Mouse (Mus musculus): ENCODE measurements around the gene Plxnd1.

The Plxnd1 gene

DNA sequence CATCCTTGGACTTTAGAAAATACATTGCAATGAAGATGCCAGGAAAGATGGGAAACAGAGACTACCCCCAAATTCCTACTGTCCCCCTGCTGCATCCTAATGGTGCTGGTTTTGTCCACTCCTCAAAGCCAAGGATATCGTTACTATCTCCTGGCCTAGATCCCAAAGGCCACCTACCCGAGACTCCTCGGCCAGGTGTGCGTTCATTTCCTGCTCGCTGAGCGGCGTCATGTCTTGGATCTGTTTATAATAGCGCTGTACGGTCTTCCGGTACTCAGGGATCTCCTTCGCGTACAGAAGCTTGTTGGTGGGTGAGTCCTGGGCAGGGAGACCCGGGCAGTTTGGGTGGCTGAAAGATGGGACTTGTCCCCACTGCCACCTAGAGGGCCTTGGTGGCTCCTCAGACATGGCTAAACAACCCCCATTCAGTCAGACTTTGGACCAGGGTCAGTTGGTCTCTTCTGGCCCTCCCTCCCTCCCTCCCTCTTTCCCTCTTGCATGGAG lies 38.3 kb downstream of the Plxnd1 start:
- DNase-seq: no peak

- DNase-seq: no peak
Observed at GRCm38 (mm10) chr6:115955664-115956063, 39.1 kb downstream of the Plxnd1 start.

DNA sequence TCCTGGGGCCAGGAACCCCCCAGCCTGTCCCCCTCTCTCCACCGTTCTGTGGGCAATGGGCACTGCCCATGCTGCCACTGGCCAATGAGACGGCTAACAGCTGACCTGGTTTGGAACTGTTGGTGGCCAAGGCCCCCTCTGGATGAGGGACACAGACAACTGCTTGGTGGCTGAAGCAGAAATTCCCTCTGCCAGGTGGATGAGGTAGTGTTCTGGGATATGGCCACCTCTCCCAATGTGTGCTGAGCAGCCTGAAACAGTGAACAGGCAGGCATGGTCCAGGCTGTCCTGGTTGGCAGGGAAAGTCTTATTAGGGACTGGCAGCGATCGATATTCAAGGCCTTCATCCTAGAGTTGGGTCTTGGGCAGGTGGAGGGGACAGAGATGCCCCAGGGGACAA lies 39.6 kb downstream of the Plxnd1 start:
- DNase-seq: no peak

DNA sequence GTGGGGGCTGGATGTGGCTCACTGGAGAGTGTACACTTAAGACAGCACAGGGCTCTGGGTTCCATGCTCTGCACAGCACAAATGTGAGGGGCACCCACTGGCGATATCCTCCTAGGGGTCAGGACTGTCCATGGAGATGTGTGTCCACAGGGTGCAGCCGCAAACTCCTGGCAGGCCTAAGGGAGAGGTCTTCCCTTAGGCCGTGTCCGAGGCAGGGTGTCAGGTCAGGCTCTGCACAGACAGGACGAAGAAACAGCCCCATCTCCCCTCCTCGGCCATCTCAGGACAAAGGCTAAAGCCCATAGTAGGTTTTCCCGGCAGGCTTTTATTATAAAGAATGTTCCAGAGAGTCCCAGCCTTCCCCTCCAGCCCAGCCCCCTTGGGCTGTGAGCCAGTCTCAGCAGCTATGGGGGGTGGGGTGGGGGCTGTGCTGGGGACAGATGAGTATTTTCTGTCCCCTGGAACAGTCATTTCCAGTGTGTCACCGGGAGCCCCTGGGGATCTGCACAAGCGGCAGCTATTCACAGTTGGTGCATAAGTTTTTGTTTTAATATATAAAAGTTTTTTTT lies 40.2 kb downstream of the Plxnd1 start:
- no peak for DNase-seq

GRCm38 (mm10) chr6:115946389-115946788 lies 48.4 kb downstream of the Plxnd1 start:
- DNase-seq: no peak

DNA sequence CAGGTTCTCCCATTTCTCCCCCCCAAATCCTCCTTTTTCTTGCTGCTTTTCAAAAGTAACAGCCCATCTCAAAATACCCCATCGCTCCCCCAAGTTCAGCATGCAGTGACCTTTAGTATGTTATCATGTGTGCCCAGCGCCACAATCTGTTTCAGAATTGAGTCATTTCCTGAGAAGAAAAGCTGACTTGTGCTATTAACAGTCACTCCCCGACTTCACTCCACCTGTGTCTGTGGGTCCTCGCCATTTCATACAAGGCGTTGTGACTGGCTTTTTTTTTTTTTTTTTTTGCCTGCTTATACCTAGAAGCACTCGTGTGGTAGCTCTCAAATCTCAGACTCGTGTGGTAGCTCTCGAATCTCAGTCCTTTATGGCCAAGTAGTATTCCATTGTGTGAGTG lies 49.2 kb downstream of the Plxnd1 start:
- no peak for DNase-seq

DNA sequence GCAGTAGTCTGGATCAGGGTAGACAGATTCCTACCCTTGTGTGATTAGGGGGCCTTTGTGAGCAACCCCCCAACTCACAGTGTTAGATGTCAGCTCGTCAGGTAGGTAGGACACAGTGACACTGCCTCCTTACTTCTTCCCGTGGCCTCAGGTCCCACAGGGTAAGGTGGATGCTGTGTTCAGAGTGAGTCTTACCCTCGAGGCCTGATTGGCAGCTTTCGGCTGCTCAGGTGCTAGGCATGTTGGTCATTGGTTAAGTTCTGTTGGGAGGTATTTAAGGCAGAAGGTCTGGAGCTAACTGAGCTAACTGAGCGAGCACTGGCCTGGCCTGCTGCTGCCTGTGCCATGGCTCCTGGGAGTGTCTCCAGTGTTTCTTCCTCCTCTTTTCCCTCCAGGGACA lies 50.2 kb downstream of the Plxnd1 start, which contains the start of gene H1foo:
H1foo (plus strand) TSS at position 301 of the 400 bp plus-strand sequence.
- no peak for DNase-seq

DNA sequence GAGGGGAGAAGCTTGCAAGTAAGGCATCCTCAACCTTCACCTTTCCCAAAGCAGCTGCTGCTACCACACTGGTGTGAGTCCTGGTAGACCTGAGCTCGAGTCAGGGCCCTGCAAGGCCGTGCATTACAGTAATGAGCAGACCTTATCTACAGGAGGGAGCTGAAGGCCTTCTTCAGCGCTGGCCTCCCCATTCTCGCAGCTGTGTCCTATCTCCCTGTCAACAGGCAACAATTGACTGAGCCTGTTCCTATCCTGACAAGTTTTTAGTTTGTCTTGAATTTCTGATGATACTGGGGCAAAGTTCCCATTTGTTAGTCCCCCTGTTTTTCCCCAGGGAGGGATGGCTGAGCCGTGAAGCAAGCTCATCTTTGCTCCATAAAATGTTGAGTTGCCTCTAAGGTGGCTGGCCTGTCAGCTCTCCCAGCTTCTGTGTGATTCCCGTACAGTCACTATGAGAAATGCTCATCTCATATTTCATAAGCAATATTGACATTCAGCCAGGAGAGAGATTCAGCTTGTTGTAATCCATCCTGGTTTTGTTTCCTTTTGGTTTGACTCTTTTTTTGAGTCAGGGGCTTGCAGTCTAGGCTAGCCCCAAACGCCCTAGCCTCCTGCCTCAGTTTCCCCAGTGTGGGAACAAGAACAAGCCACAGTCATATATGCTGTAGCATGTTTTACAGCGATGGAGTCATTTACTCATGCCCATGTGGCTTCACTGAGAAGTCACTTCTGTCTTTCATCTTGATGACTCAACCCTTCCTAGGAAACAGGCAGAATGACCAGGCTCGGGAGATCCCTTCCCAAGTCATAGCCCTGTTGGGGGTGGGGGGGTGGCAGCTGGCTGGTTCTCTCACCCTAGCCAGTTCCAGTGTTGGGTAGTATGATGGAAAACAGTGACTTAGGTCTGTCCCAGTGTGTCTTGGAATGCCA lies 51.0 kb downstream of the Plxnd1 start:
- no peak for DNase-seq

DNA sequence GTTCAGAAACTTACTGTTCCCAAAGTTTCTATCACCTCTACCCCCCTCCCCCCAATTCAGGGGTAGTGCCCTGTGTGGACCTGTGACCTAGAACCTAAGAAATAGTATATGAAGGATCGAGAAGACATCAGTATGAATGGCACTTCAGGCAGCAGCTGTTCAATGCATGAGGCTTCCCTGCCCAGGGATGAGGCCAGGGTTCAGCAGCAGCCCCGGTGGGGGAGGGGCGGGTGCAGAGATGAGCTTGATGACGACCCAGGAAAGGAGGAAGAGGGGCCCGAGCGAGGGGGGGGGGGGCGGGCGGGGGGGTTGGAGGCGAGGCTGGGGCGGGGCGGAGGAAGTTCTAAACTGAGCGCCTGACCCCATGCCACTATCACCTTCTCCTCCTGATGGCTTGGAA lies 53.7 kb downstream of the Plxnd1 start:
- DNase-seq: no peak

DNA sequence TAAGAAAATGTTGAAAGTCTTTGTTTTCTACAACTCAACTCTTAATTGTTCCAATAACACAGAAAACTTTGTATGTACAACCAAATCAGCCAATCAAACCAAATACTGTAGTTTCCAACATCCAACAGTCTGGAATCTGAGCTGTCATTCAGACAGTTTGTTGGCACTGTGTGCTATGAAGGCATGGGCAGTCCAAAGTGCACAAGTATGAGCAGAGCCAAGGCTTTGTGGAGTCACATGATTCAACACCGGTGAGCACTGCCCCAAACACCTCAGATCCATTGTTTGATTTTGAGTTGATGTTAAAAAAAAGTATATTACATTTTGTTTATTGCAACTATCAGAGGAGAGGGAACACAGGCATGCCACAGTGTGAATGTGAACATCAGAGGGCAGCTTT lies 54.2 kb downstream of the Plxnd1 start:
- no peak for DNase-seq

GRCm38 (mm10) chr6:115938798-115939197 lies 56.0 kb downstream of the Plxnd1 start:
- DNase-seq: no peak

DNA sequence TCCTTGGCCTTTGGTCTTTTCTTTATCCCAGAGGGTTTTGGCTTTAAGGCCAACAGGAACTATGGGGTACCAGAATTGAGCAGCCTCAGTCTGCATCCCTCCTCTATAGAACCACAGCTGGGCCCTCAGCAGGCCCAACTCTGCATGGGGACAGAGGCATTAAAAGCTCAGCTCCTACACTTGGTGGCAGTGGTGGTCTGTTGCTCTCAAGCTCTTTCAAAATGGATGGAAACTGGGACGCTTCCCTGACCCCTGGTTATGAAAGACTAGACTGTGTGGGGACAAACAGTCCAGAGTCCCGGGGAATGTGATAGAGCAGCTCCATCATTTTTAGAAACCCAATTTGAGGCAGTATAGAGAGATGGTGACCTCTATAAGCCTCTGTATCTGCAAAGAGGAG lies 56.8 kb downstream of the Plxnd1 start:
- DNase-seq: no peak

DNA sequence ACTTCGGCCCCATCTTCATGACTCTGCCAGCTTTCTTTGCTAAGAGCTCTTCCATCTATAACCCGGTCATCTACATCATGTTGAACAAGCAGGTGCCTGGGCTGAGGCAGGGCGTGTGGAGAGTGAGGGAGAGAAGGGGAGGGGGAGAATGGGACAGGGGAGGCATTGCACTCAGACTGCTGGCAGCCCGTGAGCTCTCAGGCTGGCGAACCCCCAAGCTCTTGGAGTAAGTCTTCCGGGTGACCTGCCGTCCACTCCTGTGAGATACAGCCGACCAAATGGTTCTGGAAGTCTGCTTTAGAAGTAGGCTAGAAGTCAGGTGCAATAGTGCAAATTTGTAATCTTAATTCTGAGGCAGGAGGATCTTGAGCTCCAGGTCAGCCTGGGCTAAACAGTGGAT lies 59.3 kb downstream of the Plxnd1 start:
- no peak for DNase-seq

DNA sequence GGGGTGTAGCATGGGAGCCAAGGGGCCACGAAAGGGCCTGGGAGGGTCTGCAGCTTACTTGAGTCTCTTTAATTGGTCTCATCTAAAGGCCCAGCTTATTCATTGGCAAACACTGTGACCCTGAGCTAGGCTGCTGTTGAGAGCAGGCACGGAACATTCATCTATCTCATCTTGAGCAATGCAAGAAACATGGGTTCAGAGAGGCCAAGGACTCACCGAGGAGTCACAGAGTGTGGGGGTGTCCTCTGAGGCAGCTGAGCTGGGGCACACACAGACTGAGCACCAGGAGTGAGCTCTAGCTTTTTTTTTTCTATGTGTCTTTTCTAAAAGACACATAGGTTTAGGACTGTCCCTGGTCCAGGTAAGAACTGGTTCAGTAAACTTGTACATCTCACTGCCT lies 62.4 kb downstream of the Plxnd1 start:
- DNase-seq: no peak

DNA sequence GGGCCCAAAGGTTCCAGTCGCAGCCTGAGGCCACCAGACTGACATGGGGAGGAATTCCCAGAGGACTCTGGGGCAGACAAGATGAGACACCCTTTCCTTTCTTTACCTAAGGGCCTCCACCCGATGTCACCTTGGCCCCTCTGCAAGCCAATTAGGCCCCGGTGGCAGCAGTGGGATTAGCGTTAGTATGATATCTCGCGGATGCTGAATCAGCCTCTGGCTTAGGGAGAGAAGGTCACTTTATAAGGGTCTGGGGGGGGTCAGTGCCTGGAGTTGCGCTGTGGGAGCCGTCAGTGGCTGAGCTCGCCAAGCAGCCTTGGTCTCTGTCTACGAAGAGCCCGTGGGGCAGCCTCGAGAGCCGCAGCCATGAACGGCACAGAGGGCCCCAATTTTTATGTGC lies 63.2 kb downstream of the Plxnd1 start, which contains the start of gene Rho:
Rho (plus strand) TSS at position 110 of the 400 bp plus-strand sequence.
- DNase-seq: no peak

DNA sequence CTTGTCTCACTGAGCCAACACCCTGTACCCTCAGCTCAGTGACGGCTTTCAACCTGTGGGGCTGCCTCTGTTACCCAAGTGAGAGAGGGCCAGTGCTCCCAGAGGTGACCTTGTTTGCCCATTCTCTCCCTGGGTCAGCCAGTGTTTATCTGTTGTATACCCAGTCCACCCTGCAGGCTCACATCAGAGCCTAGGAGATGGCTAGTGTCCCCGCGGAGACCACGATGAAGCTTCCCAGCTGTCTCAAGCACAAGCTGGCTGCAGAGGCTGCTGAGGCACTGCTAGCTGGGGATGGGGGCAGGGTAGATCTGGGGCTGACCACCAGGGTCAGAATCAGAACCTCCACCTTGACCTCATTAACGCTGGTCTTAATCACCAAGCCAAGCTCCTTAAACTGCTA lies 64.8 kb downstream of the Plxnd1 start:
- no peak for DNase-seq

DNA sequence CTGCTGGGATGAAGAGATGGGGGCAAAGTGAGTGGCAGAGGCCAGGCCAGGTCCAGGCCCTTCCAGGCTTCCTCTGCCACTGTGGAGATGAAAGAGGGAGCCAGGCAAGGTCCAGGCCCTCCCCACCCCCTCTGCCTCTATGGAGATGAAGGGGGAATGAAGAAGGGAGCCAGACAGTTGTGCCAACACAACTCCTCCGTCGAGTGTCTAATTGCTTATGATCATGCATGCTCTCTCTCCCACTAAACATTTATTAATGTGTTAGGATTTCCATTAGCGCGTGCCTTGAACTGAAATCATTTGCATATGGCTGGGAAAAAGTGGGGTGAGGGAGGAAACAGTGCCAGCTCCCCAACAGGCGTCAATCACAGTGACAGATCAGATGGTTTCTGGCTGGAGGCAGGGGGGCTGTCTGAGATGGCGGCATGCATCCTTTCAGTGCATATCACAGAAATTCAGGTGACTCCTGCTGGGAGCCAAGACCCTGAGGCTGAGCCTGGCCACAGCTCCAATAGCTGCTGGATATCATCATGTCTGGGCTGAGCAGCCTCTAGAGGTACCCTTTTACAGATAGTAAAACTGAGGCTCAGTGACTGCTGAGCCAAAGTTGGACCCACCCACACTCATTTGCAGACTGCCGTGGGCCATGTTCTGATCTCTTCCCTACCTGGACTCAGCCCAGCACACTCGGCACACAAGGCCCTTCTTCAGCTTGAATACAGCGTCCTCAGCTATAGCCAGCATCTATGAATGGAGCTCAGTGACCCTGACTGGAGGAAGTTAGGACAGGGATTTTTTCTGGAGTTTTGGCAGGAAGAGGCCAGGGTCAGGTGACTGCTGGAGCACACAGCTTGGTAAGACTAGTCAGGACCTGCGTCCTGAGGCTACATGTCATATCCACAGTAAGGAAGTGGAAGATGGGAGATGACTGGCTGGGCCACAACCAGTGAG lies 67.2 kb downstream of the Plxnd1 start:
- no peak for DNase-seq

DNA sequence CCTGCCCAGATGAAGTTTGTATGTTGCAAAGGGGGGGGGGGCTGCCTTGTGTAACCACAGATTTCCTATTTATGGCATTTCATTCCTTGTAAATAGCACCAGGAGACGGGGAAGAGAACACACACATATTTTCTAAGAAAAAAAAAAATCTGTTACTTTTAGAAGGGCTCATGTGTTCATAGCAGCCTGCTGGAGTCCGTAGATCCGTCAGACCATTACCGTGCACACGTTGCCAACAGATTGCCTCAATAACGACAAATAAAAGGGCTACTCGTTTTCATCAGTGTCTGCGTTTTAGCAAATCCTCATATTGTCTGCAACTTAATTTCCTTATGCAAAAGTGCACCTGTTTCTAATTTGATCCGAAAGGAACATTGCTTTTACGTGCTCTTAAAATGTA lies 68.4 kb downstream of the Plxnd1 start:
- no peak for DNase-seq

GRCm38 (mm10) chr6:115924829-115925228 lies 70.0 kb downstream of the Plxnd1 start:
- DNase-seq: no peak

DNA sequence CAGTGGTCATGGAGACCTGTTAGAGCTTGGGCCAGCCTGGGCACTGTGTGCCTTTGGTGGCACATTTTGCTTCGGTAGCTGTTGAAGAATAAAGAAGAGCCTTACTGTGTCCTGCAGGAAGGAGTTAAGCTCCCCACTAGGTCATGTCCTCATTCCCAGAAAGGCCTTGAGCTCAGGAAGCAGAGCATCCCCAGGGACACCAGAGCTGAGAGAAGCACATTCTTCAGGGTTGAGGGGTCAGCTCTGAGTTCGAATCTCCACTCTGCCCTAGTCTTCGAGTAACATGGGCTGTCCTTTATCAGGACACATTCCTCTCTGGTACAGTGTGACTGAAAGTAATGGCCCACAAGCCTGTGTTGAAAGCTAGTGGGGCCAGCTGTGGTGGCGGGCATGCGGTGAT lies 74.9 kb downstream of the Plxnd1 start:
- no peak for DNase-seq

- no peak for DNase-seq
Observed at GRCm38 (mm10) chr6:115918615-115919014, 76.2 kb downstream of the Plxnd1 start.

DNA sequence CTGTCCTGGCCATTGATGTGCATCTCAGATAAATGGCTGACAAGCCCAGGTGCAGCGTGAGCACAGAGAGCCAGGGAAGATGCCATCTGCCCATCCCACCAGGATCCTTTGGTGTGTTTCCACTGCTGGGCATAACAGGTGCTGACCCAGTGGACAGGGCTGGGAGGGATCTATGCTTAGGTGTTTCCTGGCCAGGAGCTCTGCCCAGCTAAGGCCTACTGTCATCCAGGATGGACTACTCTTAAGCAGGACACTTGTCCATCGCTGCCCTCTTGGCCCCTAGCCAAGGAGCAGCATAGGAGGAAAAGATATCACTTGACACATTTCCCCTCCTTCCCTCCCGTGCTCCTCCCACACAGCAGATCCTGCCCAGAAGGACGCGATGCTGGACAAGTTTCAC lies 78.2 kb downstream of the Plxnd1 start:
- DNase-seq: no peak

All from thymus, adult 18-20 months (tissue).